Mouse (Mus musculus): Measurements from ENCODE around the gene Tpcn1.
"Not testable (repeated sequence)": the region's sequence is repeated elsewhere in the genome, so short reads cannot be mapped to it uniquely, and the experiment has no call there.

Gene Tpcn1

GRCm38 (mm10) chr5:120512911-120513555, 75.4 kb downstream of the Tpcn1 start:
- no peak for DNase-seq (ENCODE audit: low spot score in 2 of 2)

GRCm38 (mm10) chr5:120511643-120512220, 76.7 kb downstream of the Tpcn1 start:
- DNase-seq (ENCODE audit: low spot score in 2 of 2) = no peak

- peak; percentile 86 to 93 for DNase-seq (ENCODE audit: low spot score in 2 of 2)
These were observed 77.4 kb downstream of the Tpcn1 start, which contains the start of gene Slc8b1 for GRCm38 (mm10) chr5:120510982-120511642. Slc8b1 (plus strand) TSS chr5:120511168.

GRCm38 (mm10) chr5:120507311-120507710, 81.2 kb downstream of the Tpcn1 start:
- DNase-seq (ENCODE audit: low spot score in 2 of 2) = no peak

GRCm38 (mm10) chr5:120506490-120506889, 82.0 kb downstream of the Tpcn1 start:
- DNase-seq (ENCODE audit: low spot score in 2 of 2) = no peak

- DNase-seq (ENCODE audit: low spot score in 2 of 2) = no peak
These were observed 82.7 kb downstream of the Tpcn1 start for GRCm38 (mm10) chr5:120505781-120506180.

GRCm38 (mm10) chr5:120505368-120505767, 83.1 kb downstream of the Tpcn1 start:
- DNase-seq (ENCODE audit: low spot score in 2 of 2) = peak; percentile 40 to 59

GRCm38 (mm10) chr5:120503144-120503795, 85.2 kb downstream of the Tpcn1 start, which contains the start of gene Plbd2:
Plbd2 (minus strand) TSS chr5:120503625.
- DNase-seq (ENCODE audit: low spot score in 2 of 2) = peak; percentile 54 to 76

- DNase-seq (ENCODE audit: low spot score in 2 of 2) = no peak
These were observed 85.8 kb downstream of the Tpcn1 start for GRCm38 (mm10) chr5:120502675-120503143.

- no peak for DNase-seq (ENCODE audit: low spot score in 2 of 2)
These were observed 86.3 kb downstream of the Tpcn1 start for GRCm38 (mm10) chr5:120502147-120502621.

GRCm38 (mm10) chr5:120500609-120501008, 87.9 kb downstream of the Tpcn1 start:
- DNase-seq (ENCODE audit: low spot score in 2 of 2) = not testable (repeated sequence)

GRCm38 (mm10) chr5:120499202-120499601, 89.3 kb downstream of the Tpcn1 start:
- no peak for DNase-seq (ENCODE audit: low spot score in 2 of 2)

GRCm38 (mm10) chr5:120497071-120497470, 91.4 kb downstream of the Tpcn1 start:
- no peak for DNase-seq (ENCODE audit: low spot score in 2 of 2)

- DNase-seq (ENCODE audit: low spot score in 2 of 2) = no peak
These were observed 92.7 kb downstream of the Tpcn1 start for GRCm38 (mm10) chr5:120495703-120496226.

- DNase-seq (ENCODE audit: low spot score in 2 of 2) = no peak
These were observed 93.3 kb downstream of the Tpcn1 start for GRCm38 (mm10) chr5:120495064-120495702.

- no peak for DNase-seq (ENCODE audit: low spot score in 2 of 2)
These were observed 94.5 kb downstream of the Tpcn1 start for GRCm38 (mm10) chr5:120493873-120494395.

- DNase-seq (ENCODE audit: low spot score in 2 of 2) = no peak
These were observed 95.0 kb downstream of the Tpcn1 start for GRCm38 (mm10) chr5:120493440-120493839.

- DNase-seq (ENCODE audit: low spot score in 2 of 2) = no peak
These were observed 96.0 kb downstream of the Tpcn1 start for GRCm38 (mm10) chr5:120492437-120492836.

GRCm38 (mm10) chr5:120490679-120491192, 97.7 kb downstream of the Tpcn1 start:
- DNase-seq (ENCODE audit: low spot score in 2 of 2) = no peak

- DNase-seq (ENCODE audit: low spot score in 2 of 2) = no peak
These were observed 100.6 kb downstream of the Tpcn1 start for GRCm38 (mm10) chr5:120487844-120488243.
